Mouse (Mus musculus): Measurements from ENCODE around the gene Ccdc91.

GRCm38 (mm10) chr6:147672481-147672880, 196.9 kb downstream of the Ccdc91 start:
- TF ChIP-seq CTCF (IDR thresholded peaks at IDR 0.05; ENCODE audit: insufficient read depth, low read depth, low read length): no peak
- no peak for TF ChIP-seq POLR2A (IDR thresholded peaks at IDR 0.05; ENCODE audit: insufficient read depth, low read depth, low read length)
